Mouse (Mus musculus): ENCODE measurements at regions not wholly inside any gene's neighbourhood (a gene's known extent, or its start where the extent isn't known, plus 50 kb on each side); places are given as distances from the start of the nearest gene placed in this dataset.

- TF ChIP-seq USF1 (IDR thresholded peaks at IDR 0.05; ENCODE audit: low read depth, low read length) (no peak), POLR2A (IDR thresholded peaks at IDR 0.05; ENCODE audit: low read depth, low read length) (no peak)
Measured at GRCm38 (mm10) chr14:21931944-21932343, 57.5 kb downstream of the Zfp503 start.

Data from CH12.LX (cell line).